Comparison of ENCODE assay signal across 19 mouse cellular contexts in genomic region chr1:42875271-42875670, GRCm38 (mm10).
"Had no signal": no experiment of that assay in that cellular context is flagged by ENCODE, and none has a peak within 500 bp of the region (broad histone marks: within the 10 kb centered on the region; RNA-seq: fewer than 3 reads in every experiment).

No protein-coding gene starts in this region.

- H3K9ac ChIP-seq: kidney, embryonic 15.5 days; liver, embryonic 13.5 days; midbrain, embryonic 15.5 days; neural tube, embryonic 12.5 days; neural tube, embryonic 15.5 days had no signal

- H3K27me3 ChIP-seq: kidney, embryonic 15.5 days; liver, embryonic 13.5 days; midbrain, embryonic 15.5 days; neural tube, embryonic 12.5 days; neural tube, embryonic 15.5 days had no signal

- H3K36me3 ChIP-seq: midbrain, embryonic 15.5 days; neural tube, embryonic 12.5 days; neural tube, embryonic 15.5 days had no signal

- DNase-seq: kidney, postnatal 10 days; kidney, postnatal 36 days; layer of hippocampus, postnatal 36 days; liver, embryonic 13.5 days; lung, adult 2 months; lung, postnatal 14 days; lung, postnatal 4 days; right cerebral cortex, adult 18-20 months; right cerebral cortex, postnatal 14 days; right cerebral cortex, postnatal 4 days; thymus, adult 2 months; thymus, postnatal 14 days had no signal

- H3K27ac ChIP-seq: kidney, embryonic 15.5 days; left cerebral cortex, adult 2 months; liver, embryonic 13.5 days; midbrain, embryonic 15.5 days; neural tube, embryonic 12.5 days; neural tube, embryonic 15.5 days; stomach, postnatal 0 days had no signal

- H3K4me3 ChIP-seq: kidney, embryonic 15.5 days; left cerebral cortex, adult 2 months; liver, embryonic 13.5 days; midbrain, embryonic 15.5 days; neural tube, embryonic 12.5 days; neural tube, embryonic 15.5 days had no signal

- H3K4me2 ChIP-seq: kidney, embryonic 15.5 days; liver, embryonic 13.5 days; midbrain, embryonic 11.5 days; midbrain, embryonic 15.5 days; neural tube, embryonic 12.5 days; neural tube, embryonic 15.5 days had no signal

- H3K9me3 ChIP-seq: kidney, embryonic 15.5 days; liver, embryonic 13.5 days; midbrain, embryonic 15.5 days; neural tube, embryonic 12.5 days; neural tube, embryonic 15.5 days had no signal

- ATAC-seq: midbrain, embryonic 15.5 days had no signal
